Mouse (Mus musculus) heart, embryonic 16.5 days (tissue): Measurements from ENCODE around the gene Cmss1. TPM values are rescaled to one million over a fixed set of nuclear protein-coding genes. Genes with fewer than 3 reads are reported as not detected.

Source experiments
- ATAC-seq: fragments of 200-750 bp; cut with Nextera tagmentation; replicated peaks from 2 replicates; pipeline ENCODE4 v1.8.0; 2017; ENCODE audit warnings: moderate number of reproducible peaks; ENCODE audit not compliant: insufficient read depth, low FRiP score; ENCODE audit errors: extremely low read depth
- H3K27ac ChIP-seq: fragments of 300-500 bp; sonication (generic); 2 replicates; pipeline ENCODE4 v1.5.1; 2014; ENCODE audit warnings: mild to moderate bottlenecking, low read length, control low read depth, moderate library complexity
- H3K27me3 ChIP-seq: fragments of 300-500 bp; sonication (generic); 2 replicates; pipeline ENCODE4 v1.6.1; 2014; ENCODE audit warnings: low read length, mixed read lengths; ENCODE audit not compliant: control insufficient read depth, insufficient read depth
- H3K36me3 ChIP-seq: fragments of 300-500 bp; sonication (generic); 2 replicates; pipeline ENCODE4 v1.6.1; 2014; ENCODE audit not compliant: control insufficient read depth, insufficient read depth
- H3K4me1 ChIP-seq: fragments of 300-500 bp; sonication (generic); 2 replicates; pipeline ENCODE4 v1.6.1; 2014; ENCODE audit warnings: low read length, mixed read lengths; ENCODE audit not compliant: control insufficient read depth, insufficient read depth
- H3K4me2 ChIP-seq: fragments of 300-500 bp; sonication (generic); 2 replicates; pipeline ENCODE4 v1.6.1; 2014; ENCODE audit warnings: low read depth, mild to moderate bottlenecking, control low read depth, low read length
- H3K4me3 ChIP-seq: fragments of 300-500 bp; sonication (generic); 2 replicates; pipeline ENCODE4 v1.5.1; 2014; ENCODE audit warnings: mild to moderate bottlenecking, control low read depth, low read length
- H3K9ac ChIP-seq: fragments of 300-500 bp; sonication (generic); 2 replicates; pipeline ENCODE4 v1.6.1; 2014; ENCODE audit warnings: low read length, control low read depth
- H3K9me3 ChIP-seq: fragments of 300-500 bp; sonication (generic); replicated peaks from 2 replicates; pipeline ENCODE4 v1.6.1; 2016; ENCODE audit warnings: low read length; ENCODE audit not compliant: control insufficient read depth
- whole genome bisulfite sequencing: fragments of 180-500 bp; shearing (Covaris S2); extraction: QIAGEN DNeasy Blood & Tissue Kit; methylation state at CpG from one replicate; pipeline ENCODE4 v1.1.7; 2014; 5-methylcytosine and 5-hydroxymethylcytosine counted together
- polyA plus RNA-seq: library from polyadenylated mRNA; unstranded; fragments of >200 nt; fragmentation: Nextera tagmentation; extraction: Ambion mirVana; gene quantifications from 2 replicates; pipeline ENCODE4 v1.2.1, GENCODE M21; 2015

Cmss1 gene
- polyA plus RNA-seq, 1 experiment from 2014 or later: 39.5 TPM

DNA sequence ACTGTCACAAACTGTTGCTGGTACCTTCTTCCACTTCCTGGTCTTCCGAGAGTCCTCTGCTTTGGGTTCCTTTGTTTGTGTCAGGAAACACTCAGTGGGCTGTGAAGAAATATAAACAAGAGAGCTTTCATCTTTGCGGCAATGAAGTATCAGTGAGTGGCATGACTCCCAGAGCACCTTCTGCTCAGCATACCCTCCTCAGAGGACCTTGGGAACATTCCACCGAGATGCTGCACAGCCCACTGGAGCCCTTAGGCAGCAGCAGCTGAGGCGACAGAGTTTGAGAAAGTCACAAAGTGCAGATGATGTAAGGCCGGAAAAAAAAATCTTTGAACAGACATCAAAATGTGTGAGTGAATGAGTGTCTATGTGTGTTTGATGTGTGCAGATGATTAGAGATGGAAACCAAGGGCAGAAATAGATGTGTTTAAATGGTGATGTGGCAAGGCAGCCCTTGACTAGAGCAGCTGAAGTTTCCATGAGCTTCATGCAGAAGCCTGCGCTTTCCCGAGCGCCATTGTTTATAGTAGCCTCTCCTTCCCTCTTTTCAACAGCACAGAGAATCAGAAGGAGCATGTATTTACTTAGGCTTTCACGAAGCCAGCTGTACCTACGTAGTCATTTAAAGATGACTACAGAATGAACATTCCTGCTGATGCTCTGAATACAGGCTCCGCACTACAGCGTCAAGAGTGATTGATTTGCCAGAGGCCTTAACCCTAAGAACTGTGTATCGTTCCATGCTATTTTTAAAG is 288.6 kb downstream of the Cmss1 start:
- Histone ChIP-seq H3K9ac (no peak overlapping the region), H3K27ac (no peak overlapping the region; the same call in 1 of the 2 replicates), H3K27me3 (no peaks in the 10 kb centered on the region), H3K4me1 (peaks cover 4% of the 10 kb centered on the region), H3K36me3 (no peaks in the 10 kb centered on the region), H3K4me2 (no peak overlapping the region), H3K4me3 (no peak overlapping the region), H3K9me3 (no peaks in the 10 kb centered on the region)
- 47% methylated on average over 13 of the region's 13 CpGs for WGBS
- no peak for ATAC-seq

DNA sequence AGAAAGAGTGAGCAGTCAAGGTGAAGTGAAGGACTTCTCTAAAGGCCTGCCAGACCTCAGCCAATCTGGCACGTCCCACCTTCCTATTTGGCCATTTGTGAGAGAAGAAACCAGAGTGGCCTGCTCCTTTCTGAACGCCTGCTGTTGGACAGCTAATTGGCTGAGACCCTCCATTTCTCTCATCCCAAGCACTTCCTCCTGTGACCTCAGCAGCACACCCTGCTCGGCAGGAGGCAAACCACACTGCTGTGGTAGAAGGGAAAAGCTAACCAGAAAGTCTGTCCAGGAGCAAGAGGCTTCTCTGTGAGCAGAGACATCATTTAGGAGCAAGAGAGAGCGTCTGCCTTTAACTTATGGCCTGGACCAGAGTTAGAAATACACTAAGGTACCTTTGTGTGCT is 289.5 kb downstream of the Cmss1 start:
- no peak overlapping the region for H3K9ac ChIP-seq
- ATAC-seq: no peak
- no peak overlapping the region for H3K27ac ChIP-seq
- H3K4me2 ChIP-seq: no peak overlapping the region
- 63% methylated on average over 4 of the region's 4 CpGs for WGBS
- H3K4me1 ChIP-seq: peaks cover 6% of the 10 kb centered on the region
- H3K9me3 ChIP-seq: no peaks in the 10 kb centered on the region
- no peaks in the 10 kb centered on the region for H3K27me3 ChIP-seq
- no peak overlapping the region for H3K4me3 ChIP-seq
- H3K36me3 ChIP-seq: no peaks in the 10 kb centered on the region

- Histone ChIP-seq H3K27me3 (no peaks in the 10 kb centered on the region), H3K9ac (no peak overlapping the region), H3K4me3 (no peak overlapping the region), H3K9me3 (no peaks in the 10 kb centered on the region), H3K36me3 (no peaks in the 10 kb centered on the region), H3K27ac (no peak overlapping the region), H3K4me1 (peaks cover 6% of the 10 kb centered on the region), H3K4me2 (no peak overlapping the region)
- 73% methylated on average over 9 of the region's 9 CpGs for WGBS
- no peak for ATAC-seq
These were observed 291.6 kb downstream of the Cmss1 start for GRCm38 (mm10) chr16:57315026-57315425.

GRCm38 (mm10) chr16:57314236-57314635 is 292.4 kb downstream of the Cmss1 start:
- no peak overlapping the region for H3K27ac ChIP-seq
- no peaks in the 10 kb centered on the region for H3K36me3 ChIP-seq
- H3K9me3 ChIP-seq: no peaks in the 10 kb centered on the region
- no peak overlapping the region for H3K4me3 ChIP-seq
- H3K4me2 ChIP-seq: no peak overlapping the region
- peaks cover 6% of the 10 kb centered on the region for H3K4me1 ChIP-seq
- no peak overlapping the region for H3K9ac ChIP-seq
- WGBS: 92% methylated on average over 3 of the region's 3 CpGs
- no peaks in the 10 kb centered on the region for H3K27me3 ChIP-seq
- no peak for ATAC-seq

DNA sequence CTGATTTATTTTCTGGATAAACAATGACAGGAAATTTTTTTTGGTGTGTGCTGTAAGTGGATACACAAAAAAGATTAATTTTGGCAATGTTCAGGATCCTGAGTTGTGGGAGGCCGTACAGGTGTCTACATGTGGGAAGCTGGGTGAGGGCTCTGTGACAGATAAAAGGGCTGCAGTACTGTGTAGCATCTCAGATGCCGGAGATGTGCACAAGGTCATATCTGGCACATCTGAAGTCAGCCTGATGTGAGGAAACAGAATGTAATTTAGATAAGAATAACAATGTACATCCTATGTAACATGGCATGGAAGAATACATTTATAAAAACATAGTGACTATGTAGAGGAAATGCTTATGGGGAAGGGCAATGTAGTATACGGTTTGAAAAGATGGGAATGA is 293.2 kb downstream of the Cmss1 start:
- H3K36me3 ChIP-seq: no peaks in the 10 kb centered on the region
- H3K27me3 ChIP-seq: no peaks in the 10 kb centered on the region
- peaks cover 6% of the 10 kb centered on the region for H3K4me1 ChIP-seq
- no peak overlapping the region for H3K4me3 ChIP-seq
- no peaks in the 10 kb centered on the region for H3K9me3 ChIP-seq
- 69% methylated on average over 3 of the region's 3 CpGs for WGBS
- no peak overlapping the region for H3K27ac ChIP-seq
- no peak overlapping the region for H3K4me2 ChIP-seq
- no peak overlapping the region for H3K9ac ChIP-seq
- ATAC-seq: no peak; the same call in 1 of the 2 replicates

DNA sequence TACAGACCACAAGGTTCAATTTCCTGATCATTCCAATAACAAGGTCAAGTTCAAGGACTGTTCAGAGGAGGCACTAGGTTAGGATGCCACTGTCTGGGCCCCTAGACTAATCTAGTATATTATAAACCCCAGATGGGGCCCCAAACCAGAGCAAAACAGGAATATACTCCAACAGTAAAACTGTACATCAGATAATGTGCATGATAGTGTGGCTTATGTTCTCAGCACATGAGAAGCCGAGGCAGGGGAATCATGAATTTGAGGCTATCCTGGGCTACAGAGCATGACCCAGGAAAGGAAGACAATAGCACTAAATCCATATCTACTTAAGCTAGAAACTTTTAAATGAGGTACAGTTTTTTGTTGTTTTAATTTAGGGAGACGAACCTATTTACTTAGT is 294.5 kb downstream of the Cmss1 start:
- Histone ChIP-seq H3K27me3 (no peaks in the 10 kb centered on the region), H3K36me3 (no peaks in the 10 kb centered on the region)
- 74% methylated on average over 2 of the region's 2 CpGs for WGBS

GRCm38 (mm10) chr16:57305463-57305862 is 301.2 kb downstream of the Cmss1 start:
- Histone ChIP-seq H3K4me1 (peaks cover 5% of the 10 kb centered on the region; the same call in 1 of the 2 replicates), H3K27me3 (no peaks in the 10 kb centered on the region), H3K9ac (no peak overlapping the region), H3K36me3 (no peaks in the 10 kb centered on the region), H3K9me3 (no peaks in the 10 kb centered on the region), H3K27ac (no peak overlapping the region), H3K4me3 (no peak overlapping the region), H3K4me2 (no peak overlapping the region)
- WGBS: 58% methylated on average over 6 of the region's 6 CpGs
- no peak for ATAC-seq

More for the DNA sequence above, 294.5 kb downstream of the Cmss1 start:
- Histone ChIP-seq H3K27ac (no peak overlapping the region), H3K4me1 (peaks cover 6% of the 10 kb centered on the region), H3K9me3 (no peaks in the 10 kb centered on the region), H3K4me2 (no peak overlapping the region), H3K4me3 (no peak overlapping the region), H3K9ac (no peak overlapping the region)
- no peak for ATAC-seq

GRCm38 (mm10) chr16:57303716-57304115 is 302.9 kb downstream of the Cmss1 start:
- Histone ChIP-seq H3K9me3 (no peaks in the 10 kb centered on the region), H3K36me3 (no peaks in the 10 kb centered on the region), H3K4me3 (no peak overlapping the region), H3K4me2 (no peak overlapping the region), H3K27ac (no peak overlapping the region), H3K9ac (no peak overlapping the region), H3K4me1 (peaks cover 5% of the 10 kb centered on the region; the same call in 1 of the 2 replicates), H3K27me3 (no peaks in the 10 kb centered on the region)
- ATAC-seq: no peak
- 58% methylated on average over 19 of the region's 19 CpGs for WGBS

DNA sequence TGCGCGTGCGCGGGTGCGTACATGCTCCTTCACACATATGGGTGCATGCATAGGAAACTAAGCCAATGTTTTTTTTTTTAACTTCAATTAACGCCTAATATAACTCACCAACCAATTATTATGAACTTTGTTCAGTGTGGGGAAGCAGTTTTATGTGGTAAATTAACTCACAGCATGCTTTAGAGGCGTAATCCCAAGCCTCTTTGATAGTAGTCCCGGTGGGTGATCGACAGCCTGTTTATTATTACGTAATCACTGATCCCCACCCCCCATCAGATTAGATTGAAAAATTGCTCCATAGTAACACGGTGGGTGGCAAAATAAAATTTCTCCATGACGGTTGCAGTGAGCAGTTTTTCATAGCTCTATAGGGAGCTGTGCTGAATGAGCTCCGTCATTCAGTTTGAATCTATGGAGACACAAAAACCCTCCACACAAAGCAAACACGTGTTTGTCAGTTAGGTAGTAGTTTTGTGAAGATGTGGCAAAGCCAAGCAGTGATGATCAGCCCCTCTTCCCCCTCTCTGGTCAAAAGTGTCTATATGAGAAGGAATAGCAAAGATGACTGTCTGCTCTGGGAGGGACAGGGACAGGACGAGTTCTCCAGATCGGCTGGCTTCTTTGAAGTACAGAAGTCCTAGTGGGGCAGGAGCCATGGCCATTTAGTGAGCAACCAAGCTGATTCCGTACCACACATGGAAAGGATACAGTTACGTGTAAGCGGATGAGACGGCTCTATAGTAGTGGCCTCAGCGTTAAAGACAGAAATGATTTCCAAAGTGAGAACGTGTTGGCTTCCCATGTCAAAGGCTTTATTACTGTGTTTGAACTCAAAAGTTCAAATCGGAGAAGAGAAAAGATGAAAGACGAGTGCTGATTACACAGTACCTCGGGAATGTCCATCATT is 303.6 kb downstream of the Cmss1 start:
- no peak for ATAC-seq
- 82% methylated on average over 25 of the region's 25 CpGs for WGBS
- H3K9me3 ChIP-seq: no peaks in the 10 kb centered on the region
- H3K27ac ChIP-seq: no peak overlapping the region
- H3K36me3 ChIP-seq: no peaks in the 10 kb centered on the region
- H3K4me3 ChIP-seq: no peak overlapping the region
- H3K4me1 ChIP-seq: peaks cover 5% of the 10 kb centered on the region; the same call in 1 of the 2 replicates
- H3K27me3 ChIP-seq: no peaks in the 10 kb centered on the region
- H3K4me2 ChIP-seq: no peak overlapping the region
- H3K9ac ChIP-seq: no peak overlapping the region
